Mouse (Mus musculus): ENCODE results near the gene Adora1. TPM values are rescaled to one million over a fixed set of nuclear protein-coding genes. Genes with fewer than 3 reads are reported as not detected.

Adora1 gene
- polyA plus RNA-seq, 1 experiment: 4.5 TPM

- H3K36me3 ChIP-seq (ENCODE audit: control insufficient read depth, insufficient read depth): no peaks in the 10 kb centered on the region
- TF ChIP-seq SRF (IDR thresholded peaks at IDR 0.05; ENCODE audit: control insufficient read depth, insufficient read length, low read depth): no peak
- TF ChIP-seq MAX (IDR thresholded peaks at IDR 0.05; ENCODE audit: low read depth): no peak
- no peak for TF ChIP-seq E2F4 (IDR thresholded peaks at IDR 0.05; ENCODE audit: insufficient read depth)
- no peak for TF ChIP-seq POLR2AphosphoS2 (IDR thresholded peaks at IDR 0.05; ENCODE audit: insufficient read length, low read depth)
- TF ChIP-seq POLR2A (IDR thresholded peaks at IDR 0.05; ENCODE audit: insufficient read length, low read depth): no peak
- TF ChIP-seq CEBPB (IDR thresholded peaks at IDR 0.05; ENCODE audit: insufficient read depth, poor library complexity, severe bottlenecking): no peak
- TF ChIP-seq TCF3 (IDR thresholded peaks at IDR 0.05; ENCODE audit: insufficient read length, low read depth): no peak
- no peak for TF ChIP-seq MYOD1 (IDR thresholded peaks at IDR 0.05; ENCODE audit: control insufficient read depth in 1 of 3, insufficient read length in 2 of 3, low read depth in 2 of 3)
- peak overlapping the region; percentile 24 for H3K4me2 ChIP-seq (ENCODE audit: low read depth)
- H3K4me3 ChIP-seq: no peak overlapping the region
- peaks cover 55% of the 10 kb centered on the region for H3K27me3 ChIP-seq (ENCODE audit: control insufficient read depth, insufficient read depth, insufficient read length)
- H3ac ChIP-seq (ENCODE audit: control insufficient read depth, insufficient read length): no peak overlapping the region
- no peaks in the 10 kb centered on the region for H3K79me2 ChIP-seq (ENCODE audit: control insufficient read depth, insufficient read depth)
Measured at GRCm38 (mm10) chr1:134234455-134235390, 508 bp downstream of the Adora1 start.

- H3K4me3 ChIP-seq: no peak overlapping the region
Measured at GRCm38 (mm10) chr1:134233681-134234454, 1.4 kb downstream of the Adora1 start.

GRCm38 (mm10) chr1:134232778-134233531 is 2.3 kb downstream of the Adora1 start:
- no peak overlapping the region for H3K4me3 ChIP-seq
- H3K79me2 ChIP-seq (ENCODE audit: control insufficient read depth, insufficient read depth): no peaks in the 10 kb centered on the region
- no peak overlapping the region for H3ac ChIP-seq (ENCODE audit: control insufficient read depth, insufficient read length)
- no peak overlapping the region for H3K4me2 ChIP-seq (ENCODE audit: low read depth)
- H3K36me3 ChIP-seq (ENCODE audit: control insufficient read depth, insufficient read depth): no peaks in the 10 kb centered on the region
- H3K27me3 ChIP-seq (ENCODE audit: control insufficient read depth, insufficient read depth, insufficient read length): peaks cover 51% of the 10 kb centered on the region
- TF ChIP-seq POLR2AphosphoS2 (IDR thresholded peaks at IDR 0.05; ENCODE audit: insufficient read length, low read depth): no peak
- TF ChIP-seq POLR2A (IDR thresholded peaks at IDR 0.05; ENCODE audit: insufficient read length, low read depth): no peak
- no peak for TF ChIP-seq MAX (IDR thresholded peaks at IDR 0.05; ENCODE audit: low read depth)

More at GRCm38 (mm10) chr1:134233681-134234454, 1.4 kb downstream of the Adora1 start:
- H3K27me3 ChIP-seq (ENCODE audit: control insufficient read depth, insufficient read depth, insufficient read length): peaks cover 51% of the 10 kb centered on the region
- TF ChIP-seq MYOG (IDR thresholded peaks at IDR 0.05; ENCODE audit: control insufficient read depth in 1 of 3, insufficient read depth in 1 of 3, insufficient read length in 2 of 3, low read depth in 2 of 3): no peak
- no peak for TF ChIP-seq TCF3 (IDR thresholded peaks at IDR 0.05; ENCODE audit: insufficient read length, low read depth)
- TF ChIP-seq SRF (IDR thresholded peaks at IDR 0.05; ENCODE audit: control insufficient read depth, insufficient read length, low read depth): no peak
- TF ChIP-seq E2F4 (IDR thresholded peaks at IDR 0.05; ENCODE audit: insufficient read depth): no peak
- H3K79me2 ChIP-seq (ENCODE audit: control insufficient read depth, insufficient read depth): no peaks in the 10 kb centered on the region
- H3ac ChIP-seq (ENCODE audit: control insufficient read depth, insufficient read length): no peak overlapping the region
- H3K4me2 ChIP-seq (ENCODE audit: low read depth): no peak overlapping the region
- H3K36me3 ChIP-seq (ENCODE audit: control insufficient read depth, insufficient read depth): no peaks in the 10 kb centered on the region

GRCm38 (mm10) chr1:134232326-134232725 is 2.9 kb downstream of the Adora1 start:
- Histone ChIP-seq H3K79me2 (ENCODE audit: control insufficient read depth, insufficient read depth) (no peaks in the 10 kb centered on the region), H3ac (ENCODE audit: control insufficient read depth, insufficient read length) (no peak overlapping the region), H3K36me3 (ENCODE audit: control insufficient read depth, insufficient read depth) (no peaks in the 10 kb centered on the region), H3K4me2 (ENCODE audit: low read depth) (no peak overlapping the region), H3K27me3 (ENCODE audit: control insufficient read depth, insufficient read depth, insufficient read length) (peaks cover 51% of the 10 kb centered on the region), H3K4me3 (no peak overlapping the region)
- TF ChIP-seq POLR2A (IDR thresholded peaks at IDR 0.05; ENCODE audit: insufficient read length, low read depth): no peak
- TF ChIP-seq REST (IDR thresholded peaks at IDR 0.05; ENCODE audit: insufficient read depth, insufficient read length): no peak

- no peak overlapping the region for H3K4me3 ChIP-seq
- H3K36me3 ChIP-seq (ENCODE audit: control insufficient read depth, insufficient read depth): no peaks in the 10 kb centered on the region
- no peak for TF ChIP-seq MYOD1 (IDR thresholded peaks at IDR 0.05; ENCODE audit: control insufficient read depth in 1 of 3, insufficient read length in 2 of 3, low read depth in 2 of 3)
- peaks cover 46% of the 10 kb centered on the region for H3K27me3 ChIP-seq (ENCODE audit: control insufficient read depth, insufficient read depth, insufficient read length)
- no peaks in the 10 kb centered on the region for H3K79me2 ChIP-seq (ENCODE audit: control insufficient read depth, insufficient read depth)
- H3K4me2 ChIP-seq (ENCODE audit: low read depth): no peak overlapping the region
- no peak overlapping the region for H3ac ChIP-seq (ENCODE audit: control insufficient read depth, insufficient read length)
Measured at GRCm38 (mm10) chr1:134231681-134232080, 3.5 kb downstream of the Adora1 start.
